Mouse (Mus musculus) urinary bladder, postnatal 14 days (tissue): ENCODE data around the gene Ppt2.

ENCODE experiments used
- DNase-seq: peaks from one replicate; pipeline ENCODE4 v3.0.0; 2021; ENCODE audit warnings: low spot score

Gene Ppt2

GRCm38 (mm10) chr17:34627943-34628643, at the start of gene Ppt2:
Gene Ppt2 (minus strand): TSS chr17:34628510.
- DNase-seq, result peak; percentile 63

GRCm38 (mm10) chr17:34676671-34677070, 48.4 kb upstream of the Ppt2 start:
- DNase-seq, result no peak

- no peak for DNase-seq
These were observed 47.8 kb upstream of the Ppt2 start for GRCm38 (mm10) chr17:34676093-34676460.

GRCm38 (mm10) chr17:34675205-34676092, 47.1 kb upstream of the Ppt2 start:
- no peak for DNase-seq

- DNase-seq, result no peak
These were observed 46.4 kb upstream of the Ppt2 start for GRCm38 (mm10) chr17:34674524-34675204.

GRCm38 (mm10) chr17:34673139-34673538, 44.8 kb upstream of the Ppt2 start:
- no peak for DNase-seq

GRCm38 (mm10) chr17:34672246-34672792, 44.0 kb upstream of the Ppt2 start:
- DNase-seq, result no peak

- DNase-seq, result no peak
These were observed 43.1 kb upstream of the Ppt2 start for GRCm38 (mm10) chr17:34671151-34672066.

- DNase-seq, result no peak
These were observed 41.9 kb upstream of the Ppt2 start, which contains the start of gene Tnxb for GRCm38 (mm10) chr17:34670235-34670634. Gene Tnxb (plus strand): TSS chr17:34670535.

- no peak for DNase-seq
These were observed 36.2 kb upstream of the Ppt2 start for GRCm38 (mm10) chr17:34664472-34664871.

GRCm38 (mm10) chr17:34663558-34663957, 35.2 kb upstream of the Ppt2 start:
- no peak for DNase-seq

GRCm38 (mm10) chr17:34662978-34663377, 34.7 kb upstream of the Ppt2 start:
- DNase-seq, result no peak

GRCm38 (mm10) chr17:34662468-34662867, 34.2 kb upstream of the Ppt2 start:
- DNase-seq, result no peak

- peak; percentile 54 for DNase-seq
These were observed 32.8 kb upstream of the Ppt2 start for GRCm38 (mm10) chr17:34661121-34661591.

GRCm38 (mm10) chr17:34660259-34660820, 32.0 kb upstream of the Ppt2 start:
- no peak for DNase-seq

GRCm38 (mm10) chr17:34659897-34660214, 31.5 kb upstream of the Ppt2 start:
- DNase-seq, result no peak

GRCm38 (mm10) chr17:34659181-34659896, 31.0 kb upstream of the Ppt2 start:
- no peak for DNase-seq

GRCm38 (mm10) chr17:34658591-34658990, 30.3 kb upstream of the Ppt2 start:
- no peak for DNase-seq

GRCm38 (mm10) chr17:34658145-34658544, 29.8 kb upstream of the Ppt2 start:
- no peak for DNase-seq

GRCm38 (mm10) chr17:34657271-34657670, 29.0 kb upstream of the Ppt2 start:
- no peak for DNase-seq
